Mouse (Mus musculus): ENCODE results near the gene Atp5d.

- TF ChIP-seq POLR2A (IDR thresholded peaks at IDR 0.05; ENCODE audit: control insufficient read depth, extremely low read depth, insufficient read depth, low read length, poor library complexity), result no peak
- TF ChIP-seq CTCF (IDR thresholded peaks at IDR 0.05; ENCODE audit: borderline replicate concordance, control insufficient read depth, extremely low read depth, insufficient read depth, low read length, poor library complexity), result peak; percentile 18; the same call in 1 of the 2 replicates
Measured at GRCm38 (mm10) chr10:80152071-80152872, 13.8 kb downstream of the Atp5d start.
